Mouse (Mus musculus) urinary bladder, adult 18-20 months (tissue): ENCODE results near the gene Hyal5.

Source experiments
- DNase-seq, 2 experiments: peaks; one replicate each; pipeline ENCODE4 v3.0.0; 2022; ENCODE audit warnings: low spot score in 2 of 2, mixed read lengths in 2 of 2

Hyal5 gene

DNA sequence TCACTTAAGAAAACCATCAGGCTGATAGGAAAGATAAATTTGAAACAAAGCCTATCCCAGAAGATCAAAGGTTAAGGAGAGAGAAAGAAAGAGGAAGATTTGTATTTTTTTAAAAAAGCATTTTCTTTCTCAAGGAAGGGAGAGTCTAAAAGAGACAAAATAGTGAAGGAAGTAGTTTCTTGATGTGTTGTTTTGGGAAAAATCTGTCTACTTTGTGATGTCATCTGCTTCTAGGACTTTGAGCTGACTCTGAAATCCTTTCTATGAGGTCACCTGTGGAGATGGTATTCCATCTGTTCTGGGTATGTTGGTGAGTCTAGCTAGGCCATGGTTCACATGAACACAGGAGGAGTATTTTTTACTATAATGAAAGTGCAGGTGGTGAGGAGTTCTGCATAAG lies at the start of gene Hyal5:
Gene Hyal5 (plus strand): TSS at position 301 of the 400 bp plus-strand sequence.
- no peak for DNase-seq

DNA sequence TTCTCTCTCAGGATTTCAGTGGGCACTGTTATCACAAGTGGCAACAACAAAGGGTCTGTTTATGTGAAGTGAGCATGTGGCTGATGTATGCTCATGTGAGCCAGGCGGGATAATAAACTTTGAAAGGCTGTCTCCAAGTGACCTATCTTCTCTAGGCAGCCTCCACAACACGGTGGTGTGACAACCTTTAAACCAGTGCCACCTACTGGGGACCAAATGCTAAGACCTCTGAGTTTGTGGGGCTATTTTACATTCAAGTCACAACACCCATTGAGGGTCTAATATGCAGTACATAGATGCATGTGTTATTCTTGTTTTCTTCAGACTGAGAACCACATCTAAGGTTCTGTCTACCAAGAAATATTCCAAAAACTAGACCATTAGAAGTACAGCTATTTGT lies 35.7 kb upstream of the Hyal5 start:
- no peak for DNase-seq

DNA sequence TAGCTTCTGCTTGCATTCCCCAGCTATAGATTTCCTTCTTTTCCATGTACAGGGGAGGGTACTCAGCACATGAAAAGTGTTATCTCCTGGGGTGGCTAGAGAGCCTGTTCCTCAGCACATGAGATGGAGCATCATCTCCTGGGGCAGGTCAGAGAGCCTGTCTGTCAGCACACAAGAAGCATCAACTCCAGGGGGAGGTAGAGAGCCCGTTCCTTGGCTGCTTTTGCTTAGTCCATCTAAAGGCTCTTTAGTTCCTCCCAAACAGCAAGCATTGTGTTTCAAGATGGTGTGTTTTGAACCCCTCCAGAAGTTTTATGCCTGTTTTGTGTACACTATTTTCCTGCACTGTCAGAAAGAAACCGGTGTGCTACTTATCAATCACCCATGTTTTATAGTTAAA lies 2.5 kb downstream of the Hyal5 start:
- no peak for DNase-seq

GRCm38 (mm10) chr6:24863649-24864048 lies 5.9 kb downstream of the Hyal5 start:
- no peak for DNase-seq

DNA sequence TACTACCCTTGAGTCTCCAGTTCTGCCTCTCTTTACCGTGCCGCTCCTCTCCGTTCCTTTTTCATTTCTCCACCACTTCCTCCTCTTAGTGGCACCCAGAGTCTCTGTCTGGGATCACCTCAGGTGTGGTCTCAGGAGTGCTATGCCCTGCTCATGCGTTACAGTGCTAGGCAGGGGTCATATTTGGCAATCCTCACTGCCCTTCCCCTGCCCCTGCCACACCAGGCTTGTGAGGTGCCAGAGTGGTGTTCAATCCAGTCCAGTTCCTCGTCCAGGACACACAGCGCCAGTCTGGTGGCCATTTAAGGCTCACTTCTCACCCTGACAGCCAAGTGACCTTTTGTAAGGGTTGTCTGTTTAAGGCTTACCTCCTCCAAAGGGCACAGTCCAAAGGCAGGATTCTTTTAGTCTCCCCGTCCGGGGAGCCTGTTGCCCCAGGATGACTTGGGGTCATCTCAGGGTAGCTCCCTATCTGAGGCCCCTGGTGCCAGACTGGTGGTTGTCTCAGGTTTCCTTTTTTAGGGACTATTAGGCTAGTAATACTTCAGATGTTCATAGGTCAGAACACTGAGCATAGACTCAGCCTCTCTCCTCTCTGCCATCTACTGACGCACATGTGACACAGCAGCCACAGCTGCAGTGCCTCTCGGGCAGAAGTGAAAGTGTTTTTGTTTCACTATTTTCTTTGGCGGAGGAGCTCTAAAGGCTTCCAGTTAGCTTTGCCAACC lies 36.5 kb downstream of the Hyal5 start:
- DNase-seq: peak in 1 of 2 experiments; percentile 4

GRCm38 (mm10) chr6:24894874-24895183 lies 37.0 kb downstream of the Hyal5 start:
- DNase-seq: no peak

GRCm38 (mm10) chr6:24905101-24905500 lies 47.3 kb downstream of the Hyal5 start:
- DNase-seq: no peak

GRCm38 (mm10) chr6:24907824-24908223 lies 50.0 kb downstream of the Hyal5 start:
- DNase-seq: no peak

DNA sequence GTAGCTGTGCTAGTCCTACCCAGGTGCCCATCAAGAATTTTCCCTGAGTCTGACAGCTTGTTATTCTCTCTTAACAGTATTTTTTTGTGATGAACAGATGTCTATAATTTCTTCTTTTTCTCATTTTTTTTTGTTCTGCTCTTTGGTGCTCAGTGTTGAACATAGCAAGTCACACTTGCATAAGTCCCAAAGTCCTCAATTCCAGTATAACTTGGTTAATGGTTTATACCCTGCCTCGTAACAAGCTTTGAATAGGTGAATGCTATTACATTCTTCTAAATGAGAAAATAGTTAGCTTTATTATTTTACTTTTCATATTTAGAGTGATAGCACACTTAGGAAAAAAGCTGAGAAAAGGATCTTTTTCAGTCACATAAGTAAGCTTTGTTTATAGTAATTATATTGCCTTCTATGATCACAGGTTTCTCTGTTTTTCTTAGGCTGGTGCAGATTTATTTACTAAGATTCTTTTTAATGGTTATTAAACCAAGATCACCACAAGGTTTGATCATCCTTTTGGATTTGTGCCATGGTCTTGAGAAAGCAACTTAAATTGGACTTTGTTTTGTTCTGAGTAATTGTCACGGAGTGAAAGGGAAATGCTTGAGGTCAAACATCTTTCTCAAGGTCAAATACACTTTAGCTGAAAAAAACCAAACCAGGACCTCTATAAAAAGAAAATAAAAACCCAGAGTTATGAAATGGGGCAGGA lies 52.4 kb downstream of the Hyal5 start:
- no peak for DNase-seq

DNA sequence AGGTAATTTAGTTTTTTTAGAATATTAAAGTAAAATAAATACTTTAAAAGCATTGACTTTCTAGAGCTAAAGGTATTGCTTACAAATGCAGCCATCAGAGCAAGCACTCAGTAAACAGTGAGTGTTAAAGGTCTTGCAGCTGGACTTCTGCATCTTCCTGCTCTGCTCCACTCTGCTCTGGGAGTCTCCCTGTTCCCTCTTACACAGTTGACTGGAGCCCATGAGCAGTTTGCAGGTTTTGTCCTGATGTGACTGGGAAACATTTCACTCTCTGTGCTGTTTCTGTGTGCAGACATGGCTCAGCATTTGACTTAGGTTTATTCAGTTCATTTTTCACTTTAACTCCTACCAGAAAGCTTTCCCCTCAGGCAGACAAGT lies 52.9 kb downstream of the Hyal5 start:
- DNase-seq: no peak

DNA sequence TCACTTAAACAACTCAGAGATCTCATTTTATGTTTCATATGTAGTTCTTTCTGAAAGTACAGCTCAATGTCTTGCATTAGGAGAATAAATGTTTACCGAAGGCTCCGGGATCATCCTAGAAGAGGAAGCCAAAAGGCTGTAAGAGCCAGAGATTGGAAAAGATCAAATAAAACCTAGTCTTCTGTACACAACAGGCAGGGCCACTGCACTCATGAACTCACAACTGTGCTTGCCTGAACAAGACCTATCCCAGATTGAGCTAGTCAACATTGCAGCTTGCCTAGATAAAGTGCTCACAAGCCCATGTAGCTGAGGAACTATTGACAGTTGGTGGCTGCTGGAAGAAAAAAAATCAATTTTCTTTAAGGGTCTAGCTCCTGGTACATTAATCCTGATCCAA lies 55.8 kb downstream of the Hyal5 start:
- DNase-seq: peak in 1 of 2 experiments; percentile 27

- DNase-seq: no peak
Measured at GRCm38 (mm10) chr6:24925076-24925785, 67.4 kb downstream of the Hyal5 start.
